Mouse (Mus musculus) stomach, embryonic 16.5 days (tissue): ENCODE results near the gene Vamp5. TPM values are rescaled to one million over a fixed set of nuclear protein-coding genes. Genes with fewer than 3 reads are reported as not detected.

Source experiments
- ATAC-seq: fragments of 200-750 bp; cut with Nextera tagmentation; 2 replicates; pipeline ENCODE4 v1.8.0; 2017; ENCODE audit warnings: moderate number of reproducible peaks, moderate TSS enrichment; ENCODE audit not compliant: insufficient read depth, low FRiP score
- H3K27ac ChIP-seq: fragments of 300-500 bp; sonication (generic); 2 replicates; pipeline ENCODE4 v1.5.1; 2014; ENCODE audit warnings: low read length
- H3K27me3 ChIP-seq: fragments of 300-500 bp; sonication (generic); 2 replicates; pipeline ENCODE4 v1.6.1; 2014; ENCODE audit warnings: low read length, control low read depth, mixed read lengths; ENCODE audit not compliant: control insufficient read depth, insufficient read depth
- H3K36me3 ChIP-seq: fragments of 300-500 bp; sonication (generic); 2 replicates; pipeline ENCODE4 v1.6.1; 2014; ENCODE audit warnings: low read length; ENCODE audit not compliant: control insufficient read depth, insufficient read depth
- H3K4me1 ChIP-seq: fragments of 300-500 bp; sonication (generic); 2 replicates; pipeline ENCODE4 v1.6.1; 2014; ENCODE audit warnings: low read length, control low read depth, mixed read lengths; ENCODE audit not compliant: control insufficient read depth, insufficient read depth
- H3K4me2 ChIP-seq: fragments of 300-500 bp; sonication (generic); 2 replicates; pipeline ENCODE4 v1.6.1; 2014; ENCODE audit warnings: low read depth, low read length, mixed read lengths
- H3K4me3 ChIP-seq: fragments of 300-500 bp; sonication (generic); replicated peaks from 2 replicates; pipeline ENCODE4 v1.5.1; 2014; ENCODE audit warnings: mild to moderate bottlenecking, low read length
- H3K9ac ChIP-seq: fragments of 300-500 bp; sonication (generic); 2 replicates; pipeline ENCODE4 v1.6.1; 2014; ENCODE audit warnings: low read length
- H3K9me3 ChIP-seq: fragments of 300-500 bp; sonication (generic); replicated peaks from 2 replicates; pipeline ENCODE4 v1.6.1; 2016; ENCODE audit warnings: low read length, control low read depth; ENCODE audit not compliant: control insufficient read depth
- WGBS: fragments of 180-500 bp; shearing (Covaris S2); extraction: QIAGEN DNeasy Blood & Tissue Kit; methylation state at CpG from one replicate; pipeline ENCODE4 v1.1.7; 2014; 5-methylcytosine and 5-hydroxymethylcytosine counted together
- polyA plus RNA-seq: library from polyadenylated mRNA; unstranded; fragments of >200 nt; fragmentation: Nextera tagmentation; extraction: Ambion mirVana; gene quantifications from 2 replicates; pipeline ENCODE4 v1.2.1, GENCODE M21; 2015

Vamp5 gene
- polyA plus RNA-seq, 1 experiment from 2014 or later, result 30.4 TPM

GRCm38 (mm10) chr6:72347166-72347941 lies 32.9 kb downstream of the Vamp5 start, which contains the start of gene 0610030E20Rik:
Gene 0610030E20Rik (plus strand): TSS chr6:72347317.
- Histone ChIP-seq H3K27ac (peak within 1 kb of the TSS; percentile 92), H3K9me3 (no peaks in the 10 kb centered on the region), H3K4me3 (peak within 1 kb of the TSS; percentile 86), H3K27me3 (no peaks in the 10 kb centered on the region), H3K4me2 (peak within 1 kb of the TSS; percentile 76), H3K36me3 (0 out of 2 replicates have a peak, but pooled peaks cover 7% of the 10 kb centered on the region), H3K9ac (peak within 1 kb of the TSS; percentile 98), H3K4me1 (peaks cover 19% of the 10 kb centered on the region)
- under 1% methylated on average over 72 of the region's 72 CpGs for WGBS
- ATAC-seq, result peak; percentile 71

DNA sequence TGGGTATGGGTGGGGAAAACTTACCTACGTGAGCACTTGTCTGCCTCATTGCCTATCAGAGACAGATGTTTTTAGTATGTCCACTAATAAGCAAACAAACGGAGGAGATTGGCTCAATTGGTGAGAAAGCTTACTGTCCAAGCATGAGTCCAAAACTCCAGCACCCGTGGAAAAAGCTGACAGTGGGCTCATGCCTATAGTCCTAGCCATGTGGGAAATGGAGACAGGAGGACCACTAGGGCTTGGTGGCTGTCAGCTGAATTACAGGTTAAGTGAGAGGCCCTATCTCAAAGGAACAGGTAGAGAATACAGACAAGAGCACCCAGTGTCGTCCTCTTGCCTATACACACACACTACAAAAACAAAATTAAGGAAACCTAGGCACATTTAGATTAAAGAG lies 34.0 kb downstream of the Vamp5 start:
- Histone ChIP-seq H3K36me3 (0 out of 2 replicates have a peak, but pooled peaks cover 7% of the 10 kb centered on the region), H3K4me2 (no peak overlapping the region), H3K9ac (no peak overlapping the region), H3K9me3 (no peaks in the 10 kb centered on the region), H3K4me1 (peaks cover 17% of the 10 kb centered on the region), H3K27ac (no peak overlapping the region), H3K4me3 (no peak overlapping the region), H3K27me3 (no peaks in the 10 kb centered on the region)
- 76% methylated on average over 4 of the region's 4 CpGs for WGBS
- ATAC-seq, result no peak

DNA sequence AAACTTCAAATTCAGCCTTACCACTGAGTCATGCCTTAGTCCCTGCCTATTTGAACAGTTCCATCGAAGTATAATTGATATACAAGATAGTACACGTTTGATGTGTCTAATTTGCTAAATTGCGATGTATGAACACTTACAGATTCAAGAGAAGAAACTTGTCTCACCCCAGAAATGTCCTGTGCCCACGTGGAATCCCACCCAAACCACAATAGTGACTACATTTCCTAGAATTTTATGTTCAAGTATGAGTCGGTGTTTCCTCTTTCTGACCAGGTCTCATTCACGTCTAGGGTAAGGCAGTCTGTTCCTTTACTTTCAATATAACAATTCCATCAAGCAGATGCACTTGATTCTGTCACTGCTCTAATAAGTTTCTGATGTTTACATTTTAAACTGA lies 34.6 kb downstream of the Vamp5 start:
- Histone ChIP-seq H3K36me3 (0 out of 2 replicates have a peak, but pooled peaks cover 5% of the 10 kb centered on the region), H3K27ac (no peak overlapping the region), H3K9me3 (no peaks in the 10 kb centered on the region), H3K4me1 (peaks cover 14% of the 10 kb centered on the region), H3K9ac (peak overlapping the region; percentile 79; the same call in 1 of the 2 replicates), H3K4me3 (peak overlapping the region; percentile 59), H3K27me3 (no peaks in the 10 kb centered on the region), H3K4me2 (peak overlapping the region; percentile 80)
- ATAC-seq, result no peak
- WGBS, result 41% methylated on average over 6 of the region's 6 CpGs

- under 1% methylated on average over 30 of the region's 30 CpGs for WGBS
- no peaks in the 10 kb centered on the region for H3K9me3 ChIP-seq
- no peaks in the 10 kb centered on the region for H3K27me3 ChIP-seq
- peak within 1 kb of the TSS; percentile 79 for H3K9ac ChIP-seq
- H3K27ac ChIP-seq, result peak within 1 kb of the TSS; percentile 36; the same call in 1 of the 2 replicates
- ATAC-seq, result peak; percentile 83
- peak within 1 kb of the TSS; percentile 80 for H3K4me2 ChIP-seq
- no peaks in the 10 kb centered on the region for H3K36me3 ChIP-seq
- H3K4me1 ChIP-seq, result peaks cover 14% of the 10 kb centered on the region
- peak within 1 kb of the TSS; percentile 59 for H3K4me3 ChIP-seq
These were observed 35.1 kb downstream of the Vamp5 start, which contains the start of gene Usp39 for GRCm38 (mm10) chr6:72345074-72345567. Gene Usp39 (minus strand): TSS chr6:72345184.

GRCm38 (mm10) chr6:72344396-72345073 lies 35.7 kb downstream of the Vamp5 start:
- Histone ChIP-seq H3K36me3 (no peaks in the 10 kb centered on the region), H3K9me3 (no peaks in the 10 kb centered on the region), H3K27ac (peak overlapping the region; percentile 36; the same call in 1 of the 2 replicates), H3K9ac (peak overlapping the region; percentile 79), H3K4me3 (peak overlapping the region; percentile 59), H3K4me1 (peaks cover 14% of the 10 kb centered on the region), H3K27me3 (no peaks in the 10 kb centered on the region), H3K4me2 (peak overlapping the region; percentile 80)
- under 1% methylated on average over 42 of the region's 42 CpGs for WGBS
- peak; percentile 16; the same call in 1 of the 2 replicates for ATAC-seq

DNA sequence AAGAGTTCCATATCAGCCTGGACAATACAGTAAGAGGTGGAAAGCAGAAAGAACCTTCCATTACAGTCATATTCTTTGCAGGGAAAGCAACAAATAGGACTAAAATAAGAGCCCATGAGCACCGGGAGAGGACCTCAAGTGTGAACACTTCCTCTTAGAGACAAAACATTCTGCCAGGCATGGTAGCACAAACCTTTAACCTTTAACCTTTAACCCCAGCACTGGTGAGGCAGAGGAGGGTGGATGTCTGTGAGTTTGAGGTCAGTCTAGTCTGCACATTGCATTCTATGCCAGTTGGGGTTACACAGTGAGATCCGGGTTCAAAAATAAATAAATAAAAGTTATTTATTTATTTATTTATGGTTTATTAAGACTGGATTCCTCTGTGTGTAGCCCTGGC lies 39.8 kb downstream of the Vamp5 start:
- no peaks in the 10 kb centered on the region for H3K27me3 ChIP-seq
- H3K4me3 ChIP-seq, result no peak overlapping the region
- no peak overlapping the region for H3K4me2 ChIP-seq
- peaks cover 21% of the 10 kb centered on the region for H3K36me3 ChIP-seq
- no peak for ATAC-seq
- H3K9me3 ChIP-seq, result no peaks in the 10 kb centered on the region
- 62% methylated on average over 2 of the region's 2 CpGs for WGBS
- no peak overlapping the region for H3K9ac ChIP-seq
- peaks cover 6% of the 10 kb centered on the region for H3K4me1 ChIP-seq
- H3K27ac ChIP-seq, result no peak overlapping the region

DNA sequence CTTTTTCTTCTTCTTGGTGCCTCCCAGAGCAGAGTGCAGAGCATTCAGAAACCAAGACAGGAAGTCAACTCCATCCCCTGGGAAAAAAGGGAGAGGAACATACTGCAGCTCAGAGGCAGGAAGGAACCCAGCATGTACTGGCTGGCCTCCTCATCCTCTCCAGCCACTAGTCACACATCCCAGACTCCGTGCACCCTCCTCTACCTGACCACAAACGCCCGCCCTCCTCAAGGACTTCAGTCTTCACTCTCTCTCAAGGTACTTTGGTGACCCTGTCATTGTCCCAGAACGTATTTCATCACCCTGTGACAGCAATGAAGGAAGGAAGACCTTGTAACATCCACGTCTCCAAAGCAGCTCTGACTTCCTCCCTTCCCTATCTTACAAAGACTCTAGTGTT lies 47.2 kb downstream of the Vamp5 start:
- Histone ChIP-seq H3K27me3 (no peaks in the 10 kb centered on the region), H3K27ac (no peak overlapping the region), H3K4me1 (no peaks in the 10 kb centered on the region), H3K4me2 (no peak overlapping the region), H3K9me3 (no peaks in the 10 kb centered on the region), H3K9ac (no peak overlapping the region), H3K36me3 (peaks cover 29% of the 10 kb centered on the region), H3K4me3 (no peak overlapping the region)
- ATAC-seq, result no peak
- 69% methylated on average over 5 of the region's 5 CpGs for WGBS

DNA sequence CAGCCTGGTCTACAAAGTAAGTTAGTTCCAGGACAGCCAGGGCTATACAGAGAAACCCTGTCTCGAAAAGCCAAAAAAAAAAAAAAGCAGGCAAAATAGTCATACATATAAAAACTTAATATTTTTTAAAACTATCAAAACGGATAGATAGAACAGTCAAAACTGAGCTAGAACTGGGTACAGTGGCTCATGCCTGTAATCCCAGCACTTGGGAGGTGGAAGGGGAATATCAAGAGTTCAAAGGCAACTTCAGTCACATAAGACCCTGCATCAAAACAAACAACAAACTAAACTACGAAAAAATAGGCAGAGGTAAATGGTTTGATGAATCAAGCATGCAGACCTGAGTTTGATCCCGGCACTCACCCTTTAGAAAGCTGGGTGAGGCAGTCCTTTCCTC lies 50.1 kb downstream of the Vamp5 start:
- no peak overlapping the region for H3K4me2 ChIP-seq
- H3K4me3 ChIP-seq, result no peak overlapping the region
- WGBS, result 87% methylated on average over 4 of the region's 4 CpGs
- H3K4me1 ChIP-seq, result no peaks in the 10 kb centered on the region
- no peak overlapping the region for H3K27ac ChIP-seq
- peaks cover 23% of the 10 kb centered on the region for H3K36me3 ChIP-seq
- no peaks in the 10 kb centered on the region for H3K9me3 ChIP-seq
- H3K27me3 ChIP-seq, result no peaks in the 10 kb centered on the region
- ATAC-seq, result no peak
- no peak overlapping the region for H3K9ac ChIP-seq

- WGBS, result 83% methylated on average over 5 of the region's 5 CpGs
- Histone ChIP-seq H3K9me3 (no peaks in the 10 kb centered on the region), H3K4me2 (no peak overlapping the region), H3K27me3 (no peaks in the 10 kb centered on the region), H3K36me3 (peaks cover 24% of the 10 kb centered on the region), H3K4me1 (no peaks in the 10 kb centered on the region), H3K9ac (no peak overlapping the region), H3K4me3 (no peak overlapping the region), H3K27ac (no peak overlapping the region)
- no peak for ATAC-seq
These were observed 51.2 kb downstream of the Vamp5 start for GRCm38 (mm10) chr6:72329019-72329418.
